Mouse (Mus musculus) liver, embryonic 11.5 days (tissue): ENCODE data around the gene Camk1. TPM values are rescaled to one million over a fixed set of nuclear protein-coding genes. Genes with fewer than 3 reads are reported as not detected.

Experiments used
- ATAC-seq: fragments of 200-750 bp; cut with Nextera tagmentation; replicated peaks from 2 replicates; pipeline ENCODE4 v1.8.0; 2017; ENCODE audit warnings: moderate number of reproducible peaks, mild to moderate bottlenecking, moderate TSS enrichment, moderate library complexity; ENCODE audit not compliant: low FRiP score
- DNase-seq: peaks from one replicate; pipeline ENCODE4 v3.0.0-alpha.2; 2017; ENCODE audit warnings: low spot score
- H3K27ac ChIP-seq: fragments of 300-500 bp; sonication (generic); 2 replicates; pipeline ENCODE4 v1.5.1; 2014; ENCODE audit warnings: mild to moderate bottlenecking, low read depth, low read length, control low read depth
- H3K27me3 ChIP-seq: fragments of 300-500 bp; sonication (generic); replicated peaks from 2 replicates; pipeline ENCODE4 v1.6.1; 2014; ENCODE audit warnings: low read length, mixed read lengths; ENCODE audit not compliant: control insufficient read depth, insufficient read depth
- H3K36me3 ChIP-seq: fragments of 300-500 bp; sonication (generic); 2 replicates; pipeline ENCODE4 v1.6.1; 2014; ENCODE audit warnings: mild to moderate bottlenecking, low read length, moderate library complexity, mixed read lengths; ENCODE audit not compliant: control insufficient read depth, insufficient read depth
- H3K4me1 ChIP-seq: fragments of 300-500 bp; sonication (generic); replicated peaks from 2 replicates; pipeline ENCODE4 v1.6.1; 2014; ENCODE audit warnings: low read length, mixed read lengths; ENCODE audit not compliant: control insufficient read depth, insufficient read depth
- H3K4me2 ChIP-seq: fragments of 300-500 bp; sonication (generic); 2 replicates; pipeline ENCODE4 v1.6.1; 2014; ENCODE audit warnings: mild to moderate bottlenecking, control low read depth, moderate library complexity
- H3K4me3 ChIP-seq: fragments of 300-500 bp; sonication (generic); 2 replicates; pipeline ENCODE4 v1.5.1; 2014; ENCODE audit warnings: low read depth, low read length, control low read depth
- H3K9ac ChIP-seq: fragments of 300-500 bp; sonication (generic); 2 replicates; pipeline ENCODE4 v1.6.1; 2014; ENCODE audit warnings: low read depth, low read length, control low read depth
- H3K9me3 ChIP-seq: fragments of 300-500 bp; sonication (generic); 2 replicates; pipeline ENCODE4 v1.6.1; 2016; ENCODE audit warnings: low read length, inconsistent platforms, mixed read lengths; ENCODE audit not compliant: control insufficient read depth
- WGBS: fragments of 180-500 bp; shearing (Covaris S2); extraction: QIAGEN DNeasy Blood & Tissue Kit; methylation state at CpG from one replicate; pipeline ENCODE4 v1.1.7; 2014; 5-methylcytosine and 5-hydroxymethylcytosine counted together
- polyA plus RNA-seq: library from polyadenylated mRNA; unstranded; fragments of >200 nt; fragmentation: Nextera tagmentation; extraction: Ambion mirVana; gene quantifications from 2 replicates; pipeline ENCODE4 v1.2.1, GENCODE M21; 2014

The Camk1 gene
- polyA plus RNA-seq, 1 experiment from 2014 or later = 48.5 TPM

- H3K27me3 ChIP-seq = peaks cover 28% of the 10 kb centered on the region
- no peaks in the 10 kb centered on the region for H3K4me1 ChIP-seq
- 61% methylated on average over 4 of the region's 4 CpGs for WGBS
- no peak overlapping the region for H3K27ac ChIP-seq
- DNase-seq (no peak), ATAC-seq (no peak)
- no peak overlapping the region for H3K4me3 ChIP-seq
- H3K9me3 ChIP-seq = no peaks in the 10 kb centered on the region
- H3K4me2 ChIP-seq = no peak overlapping the region
- H3K36me3 ChIP-seq = no peaks in the 10 kb centered on the region
- H3K9ac ChIP-seq = no peak overlapping the region
Measured at GRCm38 (mm10) chr6:113287236-113287635, 56.5 kb downstream of the Camk1 start.

GRCm38 (mm10) chr6:113286316-113286715 is 57.5 kb downstream of the Camk1 start:
- no peak for DNase-seq
- ATAC-seq = no peak
- Histone ChIP-seq H3K4me2 (no peak overlapping the region), H3K27me3 (peaks cover 36% of the 10 kb centered on the region), H3K4me1 (no peaks in the 10 kb centered on the region), H3K36me3 (no peaks in the 10 kb centered on the region), H3K4me3 (no peak overlapping the region), H3K9me3 (no peaks in the 10 kb centered on the region), H3K9ac (no peak overlapping the region), H3K27ac (no peak overlapping the region)
- 46% methylated on average over 1 of the region's 1 CpGs for WGBS

DNA sequence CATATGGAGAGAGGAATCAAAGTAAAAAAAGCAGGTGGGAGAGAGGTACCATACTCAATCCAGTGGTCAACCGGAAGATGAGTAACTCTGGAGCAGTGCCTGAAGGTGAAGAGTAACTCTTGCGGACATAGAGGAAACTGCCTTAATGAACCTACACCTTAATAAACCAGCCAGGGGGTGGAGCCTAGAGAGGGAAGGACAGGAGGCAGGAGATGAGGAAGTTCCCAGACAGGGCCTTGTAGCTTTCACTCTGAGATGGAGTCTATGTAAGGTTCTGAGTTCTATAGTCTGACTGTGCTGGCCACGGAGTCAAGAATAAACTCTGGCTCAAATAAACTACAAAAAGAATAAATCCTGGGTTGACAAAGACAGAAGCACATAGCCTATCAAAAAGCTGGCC is 58.9 kb downstream of the Camk1 start:
- Histone ChIP-seq H3K27ac (no peak overlapping the region), H3K27me3 (peaks cover 36% of the 10 kb centered on the region), H3K9me3 (no peaks in the 10 kb centered on the region), H3K4me2 (no peak overlapping the region), H3K9ac (no peak overlapping the region), H3K4me3 (no peak overlapping the region), H3K4me1 (no peaks in the 10 kb centered on the region), H3K36me3 (peaks cover 2% of the 10 kb centered on the region; the same call in 1 of the 2 replicates)
- ATAC-seq (no peak), DNase-seq (no peak)
- 68% methylated on average over 3 of the region's 3 CpGs for WGBS

Other genes with a start within 250 kb of the Camk1 start
- 0.81 and 1.0 TPM in 2 replicates for gene Lhfpl4, start 148.6 kb downstream of the Camk1 start, polyA plus RNA-seq
- 29.9 and 30.7 TPM in 2 replicates for gene Mtmr14, start 106.1 kb downstream of the Camk1 start, polyA plus RNA-seq
- 0.07 TPM in 1 of 2 replicates, not detected in the other for gene Cpne9, start 61.7 kb downstream of the Camk1 start, polyA plus RNA-seq
- 22.0 and 23.3 TPM in 2 replicates for gene Brpf1, start 36.8 kb downstream of the Camk1 start, polyA plus RNA-seq
- 12.7 and 15.1 TPM in 2 replicates for gene Ogg1, start 17.0 kb downstream of the Camk1 start, polyA plus RNA-seq
- 43.8 and 49.7 TPM in 2 replicates for gene Tada3, start 33.9 kb upstream of the Camk1 start, polyA plus RNA-seq
- gene Arpc4, start 34.1 kb upstream of the Camk1 start, polyA plus RNA-seq = 239 and 241 TPM in 2 replicates
- 1.6 and 2.4 TPM in 2 replicates for gene Ttll3, start 45.3 kb upstream of the Camk1 start, polyA plus RNA-seq
- 27.4 and 32.1 TPM in 2 replicates for gene Rpusd3, start 75.4 kb upstream of the Camk1 start, polyA plus RNA-seq
- gene Cidec, start 91.8 kb upstream of the Camk1 start, polyA plus RNA-seq = 0.26 TPM in 1 of 2 replicates, not detected in the other
- 72.1 and 72.7 TPM in 2 replicates for gene Jagn1, start 98.6 kb upstream of the Camk1 start, polyA plus RNA-seq
- 0.74 and 1.5 TPM in 2 replicates for gene Il17re, start 114.5 kb upstream of the Camk1 start, polyA plus RNA-seq
- 4.6 and 5.3 TPM in 2 replicates for gene Il17rc, start 127.4 kb upstream of the Camk1 start, polyA plus RNA-seq
- gene Creld1, start 139.3 kb upstream of the Camk1 start, polyA plus RNA-seq = 17.5 and 18.5 TPM in 2 replicates
- gene Prrt3, start 157.9 kb upstream of the Camk1 start, polyA plus RNA-seq = 0.16 TPM in 2 replicates
- gene Emc3, start 187.7 kb upstream of the Camk1 start, polyA plus RNA-seq = 70.8 and 75.8 TPM in 2 replicates
- gene Fancd2, start 187.7 kb upstream of the Camk1 start, polyA plus RNA-seq = 19.1 and 22.7 TPM in 2 replicates